Mouse (Mus musculus) right cerebral cortex, postnatal 10 days (tissue): Measurements from ENCODE around the gene Fis1.
A peak's percentile ranks its signal among the peaks of the same experiment; 100 is the strongest.
"Not testable (repeated sequence)": the region's sequence is repeated elsewhere in the genome, so short reads cannot be mapped to it uniquely, and the experiment has no call there.

Source experiments
- DNase-seq, 2 experiments: peaks; one replicate each; pipeline ENCODE4 v3.0.0; 2021; ENCODE audit warnings: low spot score in 2 of 2

The Fis1 gene

GRCm38 (mm10) chr5:136940845-136941560 is 12.1 kb upstream of the Fis1 start:
- no peak for DNase-seq

GRCm38 (mm10) chr5:136942781-136943180 is 10.3 kb upstream of the Fis1 start:
- no peak for DNase-seq

GRCm38 (mm10) chr5:136943382-136943781 is 9.7 kb upstream of the Fis1 start:
- no peak for DNase-seq

GRCm38 (mm10) chr5:136945084-136945483 is 8.0 kb upstream of the Fis1 start:
- DNase-seq = no peak

GRCm38 (mm10) chr5:136947874-136948273 is 5.2 kb upstream of the Fis1 start:
- no peak for DNase-seq

- DNase-seq = not testable (repeated sequence)
Observed at GRCm38 (mm10) chr5:136949551-136950336, 3.3 kb upstream of the Fis1 start.

- DNase-seq = no peak
Observed at GRCm38 (mm10) chr5:136950521-136950920, 2.6 kb upstream of the Fis1 start.

- no peak for DNase-seq
Observed at GRCm38 (mm10) chr5:136952153-136952552, 922 bp upstream of the Fis1 start.

GRCm38 (mm10) chr5:136953440-136953951 is 421 bp downstream of the Fis1 start:
- no peak for DNase-seq

- no peak for DNase-seq
Observed at GRCm38 (mm10) chr5:136955622-136956021, 2.5 kb downstream of the Fis1 start.

- DNase-seq = no peak
Observed at GRCm38 (mm10) chr5:136957250-136957649, 4.2 kb downstream of the Fis1 start.

- no peak for DNase-seq
Observed at GRCm38 (mm10) chr5:136958991-136959605, 6.0 kb downstream of the Fis1 start.

GRCm38 (mm10) chr5:136960053-136960452 is 7.0 kb downstream of the Fis1 start:
- no peak for DNase-seq

GRCm38 (mm10) chr5:136961334-136961982 is 8.4 kb downstream of the Fis1 start:
- DNase-seq = no peak

- DNase-seq = peak; percentile 93 to 94
Observed at GRCm38 (mm10) chr5:136961983-136962461, 8.9 kb downstream of the Fis1 start.

- DNase-seq = peak; percentile 80 to 84
Observed at GRCm38 (mm10) chr5:136962501-136962900, 9.4 kb downstream of the Fis1 start.

- DNase-seq = no peak
Observed at GRCm38 (mm10) chr5:136962966-136963540, 10.0 kb downstream of the Fis1 start.

GRCm38 (mm10) chr5:136965210-136965609 is 12.1 kb downstream of the Fis1 start:
- no peak for DNase-seq

GRCm38 (mm10) chr5:136965686-136966085 is 12.6 kb downstream of the Fis1 start:
- DNase-seq = no peak

- DNase-seq = no peak
Observed at GRCm38 (mm10) chr5:136966331-136966730, 13.3 kb downstream of the Fis1 start, which contains the start of gene Cldn15. TSS of gene Cldn15 (plus strand) at chr5:136966616.

GRCm38 (mm10) chr5:136966861-136967455 is 13.9 kb downstream of the Fis1 start:
- no peak for DNase-seq
